Mouse (Mus musculus) bone marrow, adult 2 months (tissue): Measurements from ENCODE around the gene Ppp2r2d.

ENCODE experiments used
- CTCF ChIP-seq: fragments of 200-500 bp; IDR thresholded peaks from 2 replicates; pipeline ENCODE4 v1.5.1; 2011; ENCODE audit warnings: low read length, control low read depth; ENCODE audit not compliant: control insufficient read depth, insufficient read depth
- POLR2A ChIP-seq: fragments of 200-500 bp; IDR thresholded peaks from 2 replicates; pipeline ENCODE4 v1.6.1; 2011; ENCODE audit warnings: low read depth, mild to moderate bottlenecking, control low read depth, low read length, borderline replicate concordance; ENCODE audit not compliant: control insufficient read depth

- no peak for TF ChIP-seq CTCF
- TF ChIP-seq POLR2A, result no peak
Measured at GRCm38 (mm10) chr7:138856670-138857069, 10.8 kb downstream of the Ppp2r2d start.
